Mouse (Mus musculus) kidney, postnatal 0 days (tissue): Measurements from ENCODE around the gene Ift57. TPM values are rescaled to one million over a fixed set of nuclear protein-coding genes. Genes with fewer than 3 reads are reported as not detected.

Experiments used
- ATAC-seq: fragments of 200-750 bp; cut with Nextera tagmentation; replicated peaks from 2 replicates; pipeline ENCODE4 v1.8.0; 2017; ENCODE audit warnings: low read depth, moderate number of reproducible peaks, moderate TSS enrichment, moderate library complexity; ENCODE audit not compliant: low FRiP score
- DNase-seq: peaks from one replicate; pipeline ENCODE4 v3.0.0-alpha.2; 2016; ENCODE audit warnings: low spot score
- H3K27ac ChIP-seq: fragments of 300-500 bp; sonication (generic); 2 replicates; pipeline ENCODE4 v1.5.1; 2014; ENCODE audit warnings: mild to moderate bottlenecking
- H3K27me3 ChIP-seq: fragments of 300-500 bp; sonication (generic); 2 replicates; pipeline ENCODE4 v1.6.1; 2014; ENCODE audit warnings: low read length, mixed read lengths; ENCODE audit not compliant: insufficient read depth
- H3K36me3 ChIP-seq: fragments of 300-500 bp; sonication (generic); 2 replicates; pipeline ENCODE4 v1.6.1; 2014; ENCODE audit warnings: low read length, mixed read lengths; ENCODE audit not compliant: insufficient read depth
- H3K4me1 ChIP-seq: fragments of 300-500 bp; sonication (generic); replicated peaks from 2 replicates; pipeline ENCODE4 v1.6.1; 2014; ENCODE audit warnings: antibody characterized with exemption, low read length, mixed read lengths; ENCODE audit not compliant: insufficient read depth
- H3K4me2 ChIP-seq: fragments of 300-500 bp; sonication (generic); 2 replicates; pipeline ENCODE4 v1.6.1; 2014; ENCODE audit warnings: mild to moderate bottlenecking, low read length, moderate library complexity, mixed read lengths
- H3K4me3 ChIP-seq: fragments of 300-500 bp; sonication (generic); replicated peaks from 2 replicates; pipeline ENCODE4 v1.5.1; 2014; ENCODE audit warnings: low read depth, low read length
- H3K9ac ChIP-seq: fragments of 300-500 bp; sonication (generic); 2 replicates; pipeline ENCODE4 v1.6.1; 2014; ENCODE audit warnings: low read depth, low read length
- H3K9me3 ChIP-seq: fragments of 300-500 bp; sonication (generic); replicated peaks from 2 replicates; pipeline ENCODE4 v1.6.1; 2016; ENCODE audit warnings: low read length, inconsistent platforms, mixed read lengths
- CTCF ChIP-seq: IDR thresholded peaks from 2 replicates; pipeline ENCODE4 v1.5.1; 2016; ENCODE audit warnings: antibody characterized with exemption, low read depth, mild to moderate bottlenecking, moderate library complexity
- WGBS: fragments of 180-500 bp; shearing (Covaris S2); extraction: QIAGEN DNeasy Blood & Tissue Kit; methylation state at CpG from one replicate; pipeline ENCODE4 v1.1.7; 2014; 5-methylcytosine and 5-hydroxymethylcytosine counted together
- polyA plus RNA-seq: library from polyadenylated mRNA; unstranded; fragments of >200 nt; fragmentation: Nextera tagmentation; extraction: Ambion mirVana; gene quantifications from 2 replicates; pipeline ENCODE4 v1.2.1, GENCODE M21; 2015

Gene Ift57
- polyA plus RNA-seq, 1 experiment from 2014 or later, result 41.4 TPM

- H3K27ac ChIP-seq, result no peak overlapping the region
- H3K9ac ChIP-seq, result no peak overlapping the region
- DNase-seq, result no peak
- no peaks in the 10 kb centered on the region for H3K36me3 ChIP-seq
- TF ChIP-seq CTCF, result no peak
- WGBS, result 88% methylated on average over 2 of the region's 2 CpGs
- no peaks in the 10 kb centered on the region for H3K27me3 ChIP-seq
- H3K4me3 ChIP-seq, result no peak overlapping the region
- no peaks in the 10 kb centered on the region for H3K4me1 ChIP-seq
- ATAC-seq, result no peak
- H3K4me2 ChIP-seq, result no peak overlapping the region
- H3K9me3 ChIP-seq, result no peaks in the 10 kb centered on the region
These were observed 21.6 kb downstream of the Ift57 start for GRCm38 (mm10) chr16:49720671-49721070.

- WGBS, result 65% methylated on average over 5 of the region's 5 CpGs
- no peaks in the 10 kb centered on the region for H3K27me3 ChIP-seq
- no peaks in the 10 kb centered on the region for H3K9me3 ChIP-seq
- DNase-seq (no peak), ATAC-seq (no peak)
- no peak overlapping the region for H3K4me3 ChIP-seq
- no peak overlapping the region for H3K27ac ChIP-seq
- H3K9ac ChIP-seq, result no peak overlapping the region
- H3K4me1 ChIP-seq, result no peaks in the 10 kb centered on the region
- H3K4me2 ChIP-seq, result no peak overlapping the region
- H3K36me3 ChIP-seq, result no peaks in the 10 kb centered on the region
- no peak for TF ChIP-seq CTCF
These were observed 22.6 kb downstream of the Ift57 start for GRCm38 (mm10) chr16:49721678-49722077.

- ATAC-seq (no peak), DNase-seq (no peak)
- Histone ChIP-seq H3K4me2 (no peak overlapping the region), H3K4me3 (no peak overlapping the region), H3K27me3 (no peaks in the 10 kb centered on the region), H3K27ac (no peak overlapping the region), H3K9me3 (no peaks in the 10 kb centered on the region), H3K36me3 (no peaks in the 10 kb centered on the region), H3K9ac (no peak overlapping the region), H3K4me1 (no peaks in the 10 kb centered on the region)
- 64% methylated on average over 4 of the region's 4 CpGs for WGBS
- TF ChIP-seq CTCF, result no peak
These were observed 24.2 kb downstream of the Ift57 start for GRCm38 (mm10) chr16:49723222-49723621.

GRCm38 (mm10) chr16:49724232-49724631, 25.2 kb downstream of the Ift57 start:
- WGBS, result 64% methylated on average over 5 of the region's 5 CpGs
- no peak overlapping the region for H3K4me2 ChIP-seq
- H3K9ac ChIP-seq, result no peak overlapping the region
- H3K27me3 ChIP-seq, result no peaks in the 10 kb centered on the region
- no peaks in the 10 kb centered on the region for H3K36me3 ChIP-seq
- no peak overlapping the region for H3K27ac ChIP-seq
- DNase-seq, result no peak
- H3K4me1 ChIP-seq, result no peaks in the 10 kb centered on the region
- no peaks in the 10 kb centered on the region for H3K9me3 ChIP-seq
- TF ChIP-seq CTCF, result no peak
- ATAC-seq, result no peak
- H3K4me3 ChIP-seq, result no peak overlapping the region

- H3K27me3 ChIP-seq, result no peaks in the 10 kb centered on the region
- 92% methylated on average over 2 of the region's 2 CpGs for WGBS
These were observed 25.9 kb downstream of the Ift57 start for GRCm38 (mm10) chr16:49724931-49725330.

GRCm38 (mm10) chr16:49725446-49725845, 26.4 kb downstream of the Ift57 start:
- DNase-seq, result no peak
- Histone ChIP-seq H3K4me3 (no peak overlapping the region), H3K27me3 (no peaks in the 10 kb centered on the region), H3K4me2 (no peak overlapping the region), H3K27ac (no peak overlapping the region), H3K4me1 (no peaks in the 10 kb centered on the region), H3K9ac (no peak overlapping the region), H3K9me3 (no peaks in the 10 kb centered on the region), H3K36me3 (no peaks in the 10 kb centered on the region)
- no peak for TF ChIP-seq CTCF
- ATAC-seq, result no peak
- WGBS, result 89% methylated on average over 5 of the region's 5 CpGs

More at GRCm38 (mm10) chr16:49724931-49725330, 25.9 kb downstream of the Ift57 start:
- DNase-seq, result no peak
- no peaks in the 10 kb centered on the region for H3K36me3 ChIP-seq
- H3K9me3 ChIP-seq, result no peaks in the 10 kb centered on the region
- H3K4me3 ChIP-seq, result no peak overlapping the region
- H3K4me2 ChIP-seq, result no peak overlapping the region
- ATAC-seq, result no peak
- no peak overlapping the region for H3K27ac ChIP-seq
- no peaks in the 10 kb centered on the region for H3K4me1 ChIP-seq
- TF ChIP-seq CTCF, result no peak
- no peak overlapping the region for H3K9ac ChIP-seq

- no peaks in the 10 kb centered on the region for H3K36me3 ChIP-seq
- ATAC-seq (no peak), DNase-seq (no peak)
- 82% methylated on average over 3 of the region's 3 CpGs for WGBS
- no peak overlapping the region for H3K4me2 ChIP-seq
- H3K4me1 ChIP-seq, result no peaks in the 10 kb centered on the region
- H3K27ac ChIP-seq, result no peak overlapping the region
- no peaks in the 10 kb centered on the region for H3K27me3 ChIP-seq
- H3K9me3 ChIP-seq, result no peaks in the 10 kb centered on the region
- no peak for TF ChIP-seq CTCF
- H3K4me3 ChIP-seq, result no peak overlapping the region
- no peak overlapping the region for H3K9ac ChIP-seq
These were observed 27.2 kb downstream of the Ift57 start for GRCm38 (mm10) chr16:49726216-49726615.
